Mouse (Mus musculus): ENCODE data around the gene Slc25a11. TPM values are rescaled to one million over a fixed set of nuclear protein-coding genes. Genes with fewer than 3 reads are reported as not detected.
A peak's percentile ranks its signal among the peaks of the same experiment; 100 is the strongest.

Slc25a11 gene
- total and polyA plus RNA-seq, 3 experiments, result 59.2 to 125 (median 72.7) TPM

DNA sequence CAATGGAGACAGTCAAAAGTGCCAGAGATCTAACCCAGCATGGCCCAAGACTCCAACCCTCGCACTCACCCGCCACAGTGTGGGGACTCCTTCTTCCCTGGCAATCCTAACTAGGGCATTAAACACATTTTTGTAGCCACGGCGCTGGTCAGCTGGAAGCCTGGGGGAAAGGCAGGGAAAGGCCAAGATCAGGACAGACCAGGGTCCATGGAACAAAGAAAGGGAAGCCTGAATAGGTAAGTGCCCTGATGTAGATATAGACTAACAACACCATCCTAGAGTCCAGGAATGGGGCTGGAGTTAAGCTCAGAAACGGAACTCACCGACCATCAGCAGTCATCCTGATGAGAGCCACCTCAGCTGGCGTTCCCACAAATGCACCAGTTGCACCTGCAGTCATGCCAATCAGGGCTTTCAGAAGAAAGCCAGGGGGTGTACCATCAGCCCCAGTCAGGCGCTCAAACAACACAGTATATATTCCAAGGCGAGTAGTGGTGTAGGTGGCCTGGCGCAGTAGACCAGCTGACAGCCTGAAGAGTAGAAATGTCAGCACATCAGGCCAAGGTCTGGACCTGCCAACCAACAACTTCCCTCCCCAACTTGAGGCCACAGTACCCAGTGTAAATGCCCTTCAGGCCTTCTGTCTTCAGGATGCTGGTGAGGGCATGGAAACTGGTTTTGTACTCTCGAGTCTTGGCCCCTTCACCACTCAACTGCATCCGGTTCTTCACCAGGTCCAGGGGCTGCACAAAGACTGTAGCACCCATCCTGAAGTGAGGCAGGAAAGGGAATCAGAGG is 1.6 kb downstream of the Slc25a11 start:
- TF ChIP-seq GATA2 (IDR thresholded peaks at IDR 0.05; ENCODE audit: borderline replicate concordance, low read depth, low read length), result no peak
- TF ChIP-seq GATA1 (IDR thresholded peaks at IDR 0.05; ENCODE audit: borderline replicate concordance, low read length), result no peak
- TF ChIP-seq TAL1 (conservative IDR thresholded peaks at IDR 0.05; ENCODE audit: low read depth, low read length), result no peak
- TF ChIP-seq POLR2AphosphoS5 (IDR thresholded peaks at IDR 0.05; ENCODE audit: insufficient replicate concordance, low read depth, low read length), result no peak
- no peak for TF ChIP-seq CTCF (IDR thresholded peaks at IDR 0.05; ENCODE audit: low read depth, low read length)
- ATAC-seq (ENCODE audit: extremely low read depth, insufficient number of reproducible peaks, low FRiP score, poor library complexity, severe bottlenecking) (no peak), DNase-seq (ENCODE audit: low spot score) (no peak)
- peaks cover 80% of the 10 kb centered on the region for H3K36me3 ChIP-seq (replicated peaks)
- peak overlapping the region; percentile 80 for H3K4me3 ChIP-seq (ENCODE audit: low read depth, low read length)
- H3K27me3 ChIP-seq (ENCODE audit: insufficient read depth, low read length), result no peaks in the 10 kb centered on the region
- no peaks in the 10 kb centered on the region for H3K9me3 ChIP-seq (replicated peaks)
- peaks cover 71% of the 10 kb centered on the region for H3K4me1 ChIP-seq (ENCODE audit: insufficient read depth, low read depth, low read length)

DNA sequence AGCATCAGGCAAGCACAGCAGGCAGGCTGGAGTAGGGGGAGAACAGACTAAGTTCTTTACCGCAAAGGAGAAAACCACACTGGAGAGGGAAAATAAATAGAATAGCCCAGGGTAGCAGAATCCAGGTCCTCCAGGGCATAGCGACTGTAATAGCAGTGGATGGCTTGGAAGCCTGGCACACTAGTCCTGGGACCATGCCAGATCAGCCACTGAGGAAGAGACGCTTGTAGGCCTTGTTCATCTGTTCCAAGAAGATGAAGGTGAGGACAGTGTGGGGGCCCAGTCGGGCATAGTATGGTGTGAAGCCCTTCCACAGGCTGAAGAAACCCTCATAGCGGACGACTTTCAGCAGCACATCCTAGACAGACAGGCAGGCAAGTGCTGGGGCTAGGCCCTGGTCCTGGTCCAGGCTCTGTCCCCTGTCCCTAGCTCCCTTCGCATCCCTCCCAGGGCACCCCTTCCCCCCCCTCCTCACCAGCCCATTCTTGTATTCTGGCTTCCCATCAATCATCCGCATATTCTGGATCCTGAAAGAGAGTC is 2.6 kb downstream of the Slc25a11 start:
- H3K27me3 ChIP-seq (ENCODE audit: insufficient read depth, low read length), result no peaks in the 10 kb centered on the region
- H3K4me1 ChIP-seq (ENCODE audit: insufficient read depth, low read depth, low read length), result peaks cover 72% of the 10 kb centered on the region
- peaks cover 79% of the 10 kb centered on the region for H3K36me3 ChIP-seq (replicated peaks)
- ATAC-seq (ENCODE audit: extremely low read depth, insufficient number of reproducible peaks, low FRiP score, poor library complexity, severe bottlenecking), result no peak
- H3K9me3 ChIP-seq (replicated peaks), result no peaks in the 10 kb centered on the region
- H3K4me3 ChIP-seq (ENCODE audit: low read depth, low read length), result no peak overlapping the region; the same call in 1 of the 2 replicates
- DNase-seq (ENCODE audit: low spot score), result no peak
- TF ChIP-seq CTCF (IDR thresholded peaks at IDR 0.05; ENCODE audit: low read depth, low read length), result no peak
- TF ChIP-seq GATA2 (IDR thresholded peaks at IDR 0.05; ENCODE audit: borderline replicate concordance, low read depth, low read length), result no peak
- TF ChIP-seq TAL1 (conservative IDR thresholded peaks at IDR 0.05; ENCODE audit: low read depth, low read length), result no peak

DNA sequence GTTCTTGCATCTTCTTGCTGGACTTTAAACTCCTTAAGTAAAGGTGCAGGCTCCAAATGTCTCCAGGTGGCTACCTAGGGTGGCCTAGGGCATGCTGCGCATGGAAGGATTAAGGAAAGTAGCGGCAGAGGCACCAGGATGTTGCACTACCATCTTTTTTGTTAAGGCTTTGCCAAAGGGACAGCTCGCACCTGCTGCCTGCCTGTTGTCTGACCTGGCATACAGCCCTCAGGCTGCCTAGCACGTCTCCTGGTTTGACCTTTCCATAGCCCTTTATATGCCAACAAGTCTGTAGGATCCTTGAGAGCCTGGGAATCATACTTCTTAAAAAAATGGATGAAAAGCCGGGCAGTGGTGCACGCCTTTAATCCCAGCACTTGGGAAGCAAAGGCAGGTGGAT is 4.2 kb downstream of the Slc25a11 start:
- peaks cover 73% of the 10 kb centered on the region for H3K4me1 ChIP-seq (ENCODE audit: insufficient read depth, low read depth, low read length)
- H3K36me3 ChIP-seq (replicated peaks), result peaks cover 64% of the 10 kb centered on the region
- no peak for DNase-seq (ENCODE audit: low spot score)
- no peak for ATAC-seq (ENCODE audit: extremely low read depth, insufficient number of reproducible peaks, low FRiP score, poor library complexity, severe bottlenecking)
- H3K9me3 ChIP-seq (replicated peaks), result no peaks in the 10 kb centered on the region
- no peaks in the 10 kb centered on the region for H3K27me3 ChIP-seq (ENCODE audit: insufficient read depth, low read length)
- no peak for TF ChIP-seq POLR2AphosphoS5 (IDR thresholded peaks at IDR 0.05; ENCODE audit: insufficient replicate concordance, low read depth, low read length)
- no peak for TF ChIP-seq GATA2 (IDR thresholded peaks at IDR 0.05; ENCODE audit: borderline replicate concordance, low read depth, low read length)
- TF ChIP-seq TAL1 (conservative IDR thresholded peaks at IDR 0.05; ENCODE audit: low read depth, low read length), result no peak
- no peak for TF ChIP-seq GATA1 (IDR thresholded peaks at IDR 0.05; ENCODE audit: borderline replicate concordance, low read length)
- no peak for TF ChIP-seq CTCF (IDR thresholded peaks at IDR 0.05; ENCODE audit: low read depth, low read length)
- no peak overlapping the region for H3K4me3 ChIP-seq (ENCODE audit: low read depth, low read length)

DNA sequence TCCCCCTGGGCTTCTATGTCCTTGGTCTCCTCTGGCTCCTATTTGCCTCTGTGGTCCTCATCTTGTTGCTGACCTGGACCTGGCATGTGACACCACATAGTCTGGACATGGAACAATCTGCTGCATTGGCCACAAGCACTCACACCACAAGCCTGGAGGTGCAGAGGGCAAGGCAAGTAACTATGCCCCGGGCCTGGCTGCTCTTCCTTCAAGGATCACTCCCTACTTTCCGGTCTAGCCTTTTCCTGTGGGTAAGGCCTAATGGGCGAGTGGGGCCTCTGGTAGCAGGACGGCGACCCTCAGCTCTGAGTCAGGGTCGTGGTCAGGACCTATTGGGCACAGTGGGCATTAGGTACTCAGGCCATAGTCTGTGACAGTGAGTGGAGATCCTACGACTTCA is 6.0 kb downstream of the Slc25a11 start:
- ATAC-seq (ENCODE audit: extremely low read depth, insufficient number of reproducible peaks, low FRiP score, poor library complexity, severe bottlenecking) (no peak), DNase-seq (ENCODE audit: low spot score) (no peak)
- H3K4me3 ChIP-seq (ENCODE audit: low read depth, low read length), result no peak overlapping the region
- H3K36me3 ChIP-seq (replicated peaks), result peaks cover 59% of the 10 kb centered on the region
- TF ChIP-seq POLR2AphosphoS5 (IDR thresholded peaks at IDR 0.05; ENCODE audit: insufficient replicate concordance, low read depth, low read length), result no peak
- no peak for TF ChIP-seq GATA2 (IDR thresholded peaks at IDR 0.05; ENCODE audit: borderline replicate concordance, low read depth, low read length)
- TF ChIP-seq TAL1 (conservative IDR thresholded peaks at IDR 0.05; ENCODE audit: low read depth, low read length), result no peak
- no peak for TF ChIP-seq CTCF (IDR thresholded peaks at IDR 0.05; ENCODE audit: low read depth, low read length)
- no peak for TF ChIP-seq GATA1 (IDR thresholded peaks at IDR 0.05; ENCODE audit: borderline replicate concordance, low read length)
- H3K9me3 ChIP-seq (replicated peaks), result no peaks in the 10 kb centered on the region
- peaks cover 80% of the 10 kb centered on the region for H3K4me1 ChIP-seq (ENCODE audit: insufficient read depth, low read depth, low read length)
- H3K27me3 ChIP-seq (ENCODE audit: insufficient read depth, low read length), result no peaks in the 10 kb centered on the region

DNA sequence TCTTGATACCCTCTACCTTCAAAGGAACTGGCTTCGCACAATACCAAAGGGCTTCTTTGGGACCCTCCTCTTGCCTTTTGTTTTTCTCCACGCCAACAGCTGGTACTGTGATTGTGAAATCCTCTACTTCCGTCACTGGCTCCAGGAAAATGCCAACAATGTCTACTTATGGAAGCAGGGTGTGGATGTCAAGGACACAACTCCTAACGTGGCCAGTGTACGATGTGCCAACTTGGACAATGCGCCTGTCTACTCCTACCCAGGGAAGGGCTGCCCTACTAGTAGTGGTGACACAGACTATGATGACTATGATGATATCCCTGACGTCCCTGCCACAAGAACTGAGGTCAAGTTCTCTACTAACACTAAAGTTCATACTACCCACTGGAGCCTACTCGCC is 7.3 kb downstream of the Slc25a11 start:
- ATAC-seq (ENCODE audit: extremely low read depth, insufficient number of reproducible peaks, low FRiP score, poor library complexity, severe bottlenecking) (no peak), DNase-seq (ENCODE audit: low spot score) (no peak)
- no peak overlapping the region for H3K4me3 ChIP-seq (ENCODE audit: low read depth, low read length)
- no peaks in the 10 kb centered on the region for H3K27me3 ChIP-seq (ENCODE audit: insufficient read depth, low read length)
- TF ChIP-seq CTCF (IDR thresholded peaks at IDR 0.05; ENCODE audit: low read depth, low read length) (no peak), GATA2 (IDR thresholded peaks at IDR 0.05; ENCODE audit: borderline replicate concordance, low read depth, low read length) (no peak), POLR2AphosphoS5 (IDR thresholded peaks at IDR 0.05; ENCODE audit: insufficient replicate concordance, low read depth, low read length) (no peak), GATA1 (IDR thresholded peaks at IDR 0.05; ENCODE audit: borderline replicate concordance, low read length) (no peak), TAL1 (conservative IDR thresholded peaks at IDR 0.05; ENCODE audit: low read depth, low read length) (no peak)
- peaks cover 70% of the 10 kb centered on the region for H3K4me1 ChIP-seq (ENCODE audit: insufficient read depth, low read depth, low read length)
- H3K36me3 ChIP-seq (replicated peaks), result peaks cover 47% of the 10 kb centered on the region
- no peaks in the 10 kb centered on the region for H3K9me3 ChIP-seq (replicated peaks)

DNA sequence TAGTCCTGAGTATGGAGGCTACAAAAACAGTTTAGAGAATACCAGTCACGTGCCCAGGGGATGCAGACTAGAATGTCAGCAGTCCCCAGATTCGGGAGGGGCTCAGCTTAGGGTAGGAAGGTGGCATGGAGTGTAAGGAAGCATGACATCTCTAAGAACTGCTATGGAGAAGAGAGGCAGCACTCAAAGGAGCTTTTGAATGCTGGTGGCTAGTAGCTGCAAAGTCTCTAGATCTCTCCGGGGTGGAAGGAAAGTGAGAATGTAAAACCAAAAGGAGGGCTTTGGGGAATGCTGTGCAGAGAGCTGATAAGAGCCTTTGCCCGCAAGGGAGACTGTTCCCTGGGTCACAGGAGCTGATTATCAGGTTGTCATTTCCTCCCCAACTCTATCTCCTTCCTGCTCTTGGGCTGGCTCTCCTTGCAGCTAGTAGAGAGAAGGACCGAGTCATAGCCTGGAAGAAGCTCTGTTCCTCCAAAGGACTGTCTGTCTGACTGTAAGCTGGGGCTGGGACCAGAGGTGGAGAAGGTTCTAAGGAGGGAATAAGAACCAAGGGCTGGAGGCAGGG is 8.5 kb downstream of the Slc25a11 start, which contains the start of gene Gp1ba:
TSS of gene Gp1ba (plus strand) at position 409 of the 565 bp plus-strand sequence.
- Histone ChIP-seq H3K36me3 (replicated peaks) (peaks cover 35% of the 10 kb centered on the region), H3K4me3 (ENCODE audit: low read depth, low read length) (peak within 1 kb of the TSS; percentile 54; the same call in 1 of the 2 replicates), H3K9me3 (replicated peaks) (no peaks in the 10 kb centered on the region), H3K4me1 (ENCODE audit: insufficient read depth, low read depth, low read length) (peaks cover 61% of the 10 kb centered on the region), H3K27me3 (ENCODE audit: insufficient read depth, low read length) (no peaks in the 10 kb centered on the region)
- TF ChIP-seq TAL1 (conservative IDR thresholded peaks at IDR 0.05; ENCODE audit: low read depth, low read length) (peak; percentile 75), POLR2AphosphoS5 (IDR thresholded peaks at IDR 0.05; ENCODE audit: insufficient replicate concordance, low read depth, low read length) (no peak)
- peak; percentile 90 for ATAC-seq (ENCODE audit: extremely low read depth, insufficient number of reproducible peaks, low FRiP score, poor library complexity, severe bottlenecking)
- peak; percentile 74 for DNase-seq (ENCODE audit: low spot score)

Data from G1E (cell line).